Mouse (Mus musculus): ENCODE data around the gene Dnajb13. TPM values are rescaled to one million over a fixed set of nuclear protein-coding genes. Genes with fewer than 3 reads are reported as not detected.

Gene Dnajb13
- polyA plus RNA-seq, 1 experiment from 2014 or later, result 4.7 TPM

DNA sequence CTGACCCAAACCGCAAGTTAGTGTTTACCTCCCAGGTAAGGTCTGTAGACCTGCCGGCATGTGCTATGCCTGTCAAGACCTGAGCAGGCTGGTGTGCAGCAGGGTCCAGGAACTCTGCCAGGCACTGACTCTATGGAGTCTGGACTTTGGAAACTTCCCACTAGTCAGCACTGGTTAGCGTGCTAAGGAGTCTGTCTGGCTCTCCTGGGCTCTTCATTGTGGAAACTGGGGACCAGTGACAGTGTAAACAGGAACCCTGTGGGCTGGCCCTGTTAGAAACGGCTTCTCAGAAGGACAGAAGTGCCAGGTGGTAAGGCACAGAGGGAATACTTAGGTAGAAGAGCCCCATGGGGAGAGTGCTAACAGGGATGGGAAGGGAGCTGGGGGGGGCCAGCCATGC is 49.5 kb downstream of the Dnajb13 start:
- Histone ChIP-seq H3K9ac (ENCODE audit: low read depth, low read length) (no peak overlapping the region), H3K4me1 (ENCODE audit: control insufficient read depth, insufficient read depth, low read length) (no peaks in the 10 kb centered on the region), H3K9me3 (ENCODE audit: control insufficient read depth, low read length) (no peaks in the 10 kb centered on the region), H3K4me2 (ENCODE audit: low read depth, low read length) (0 out of 2 replicates have a peak overlapping the region, but pooled peaks have one; percentile 5), H3K27ac (replicated peaks; ENCODE audit: low read depth, low read length) (peak overlapping the region; percentile 59), H3K4me3 (ENCODE audit: low read depth, low read length) (no peak overlapping the region), H3K36me3 (ENCODE audit: control insufficient read depth, insufficient read depth, low read length) (peaks cover 40% of the 10 kb centered on the region), H3K27me3 (replicated peaks; ENCODE audit: control insufficient read depth, insufficient read depth, low read length) (no peaks in the 10 kb centered on the region)
- ATAC-seq (ENCODE audit: low read depth) (peak; percentile 64), DNase-seq (ENCODE audit: low spot score) (peak; percentile 29)
- WGBS, result 75% methylated on average over 4 of the region's 4 CpGs

DNA sequence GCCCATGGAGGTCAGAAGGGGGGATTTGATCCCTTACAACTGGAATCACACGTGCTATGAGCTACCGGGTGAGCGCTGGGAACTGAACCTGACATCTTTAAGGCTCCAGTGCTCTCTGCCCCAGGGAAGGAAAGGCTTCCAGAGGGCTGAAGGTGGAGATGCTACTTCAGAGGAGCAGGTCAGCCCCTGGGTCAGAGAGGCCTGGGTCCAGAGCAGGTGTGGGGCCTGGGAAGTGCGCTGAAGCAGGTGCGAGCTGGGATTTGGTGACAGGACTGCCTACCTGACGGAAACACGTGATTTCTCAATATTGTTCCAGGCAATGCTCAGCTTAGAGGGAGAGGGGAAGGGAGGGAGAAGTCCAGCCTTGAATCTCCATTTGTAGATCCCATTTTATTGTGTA is 50.5 kb downstream of the Dnajb13 start:
- no peak for ATAC-seq (ENCODE audit: low read depth)
- no peak overlapping the region for H3K4me3 ChIP-seq (ENCODE audit: low read depth, low read length)
- no peak for DNase-seq (ENCODE audit: low spot score)
- H3K9ac ChIP-seq (ENCODE audit: low read depth, low read length), result no peak overlapping the region
- H3K4me2 ChIP-seq (ENCODE audit: low read depth, low read length), result no peak overlapping the region
- no peaks in the 10 kb centered on the region for H3K9me3 ChIP-seq (ENCODE audit: control insufficient read depth, low read length)
- WGBS, result 87% methylated on average over 7 of the region's 7 CpGs
- no peaks in the 10 kb centered on the region for H3K27me3 ChIP-seq (replicated peaks; ENCODE audit: control insufficient read depth, insufficient read depth, low read length)
- no peaks in the 10 kb centered on the region for H3K4me1 ChIP-seq (ENCODE audit: control insufficient read depth, insufficient read depth, low read length)
- H3K27ac ChIP-seq (replicated peaks; ENCODE audit: low read depth, low read length), result no peak overlapping the region
- H3K36me3 ChIP-seq (ENCODE audit: control insufficient read depth, insufficient read depth, low read length), result peaks cover 41% of the 10 kb centered on the region

DNA sequence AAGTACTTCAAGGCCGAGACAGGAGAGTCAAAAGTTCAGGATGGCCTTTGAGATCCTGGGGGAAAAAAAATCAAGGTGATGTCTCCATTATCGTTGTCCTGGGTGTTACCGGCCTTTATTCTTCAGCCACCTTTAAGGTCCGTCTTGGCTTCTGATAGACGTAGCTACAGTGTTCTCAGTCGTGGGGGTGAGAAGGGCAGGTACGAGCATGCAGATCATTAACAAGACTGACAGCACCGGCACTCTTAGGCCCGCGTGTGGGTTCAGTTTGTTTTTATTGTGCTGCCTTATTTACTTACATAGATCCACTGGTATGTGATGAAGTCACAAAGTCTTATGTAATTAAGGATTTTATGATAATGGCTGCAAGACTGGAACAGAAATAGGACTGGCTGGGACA is 51.0 kb downstream of the Dnajb13 start:
- no peaks in the 10 kb centered on the region for H3K9me3 ChIP-seq (ENCODE audit: control insufficient read depth, low read length)
- WGBS, result 69% methylated on average over 10 of the region's 10 CpGs
- DNase-seq (ENCODE audit: low spot score) (no peak), ATAC-seq (ENCODE audit: low read depth) (no peak)
- no peaks in the 10 kb centered on the region for H3K4me1 ChIP-seq (ENCODE audit: control insufficient read depth, insufficient read depth, low read length)
- H3K27ac ChIP-seq (replicated peaks; ENCODE audit: low read depth, low read length), result no peak overlapping the region
- H3K4me2 ChIP-seq (ENCODE audit: low read depth, low read length), result no peak overlapping the region
- no peak overlapping the region for H3K9ac ChIP-seq (ENCODE audit: low read depth, low read length)
- H3K36me3 ChIP-seq (ENCODE audit: control insufficient read depth, insufficient read depth, low read length), result peaks cover 40% of the 10 kb centered on the region; the same call in 1 of the 2 replicates
- H3K4me3 ChIP-seq (ENCODE audit: low read depth, low read length), result no peak overlapping the region
- H3K27me3 ChIP-seq (replicated peaks; ENCODE audit: control insufficient read depth, insufficient read depth, low read length), result no peaks in the 10 kb centered on the region

DNA sequence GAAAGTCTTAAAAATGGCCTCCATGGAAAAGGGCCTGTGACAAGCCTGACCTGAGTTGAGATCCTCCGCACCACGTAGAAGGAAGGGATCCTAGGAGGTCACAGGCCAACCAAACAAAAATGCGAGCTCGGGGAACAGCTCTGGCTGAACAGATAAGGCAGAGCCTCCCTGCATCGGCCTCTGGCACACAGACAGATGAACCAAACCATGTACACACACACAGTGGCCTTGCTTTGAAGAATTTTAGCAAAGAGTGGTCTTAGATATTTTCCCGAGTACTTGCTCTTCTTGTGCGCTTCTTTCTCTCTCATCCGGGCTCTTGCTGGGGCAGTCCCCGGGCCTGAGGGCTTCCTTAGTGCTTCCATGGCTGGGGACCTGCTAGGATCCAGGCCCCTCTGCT is 51.6 kb downstream of the Dnajb13 start:
- Histone ChIP-seq H3K36me3 (ENCODE audit: control insufficient read depth, insufficient read depth, low read length) (peaks cover 43% of the 10 kb centered on the region), H3K4me2 (ENCODE audit: low read depth, low read length) (no peak overlapping the region), H3K9me3 (ENCODE audit: control insufficient read depth, low read length) (no peaks in the 10 kb centered on the region), H3K4me1 (ENCODE audit: control insufficient read depth, insufficient read depth, low read length) (no peaks in the 10 kb centered on the region), H3K9ac (ENCODE audit: low read depth, low read length) (no peak overlapping the region), H3K27me3 (replicated peaks; ENCODE audit: control insufficient read depth, insufficient read depth, low read length) (no peaks in the 10 kb centered on the region), H3K27ac (replicated peaks; ENCODE audit: low read depth, low read length) (no peak overlapping the region), H3K4me3 (ENCODE audit: low read depth, low read length) (no peak overlapping the region)
- 74% methylated on average over 9 of the region's 9 CpGs for WGBS
- ATAC-seq (ENCODE audit: low read depth), result no peak
- no peak for DNase-seq (ENCODE audit: low spot score)

DNA sequence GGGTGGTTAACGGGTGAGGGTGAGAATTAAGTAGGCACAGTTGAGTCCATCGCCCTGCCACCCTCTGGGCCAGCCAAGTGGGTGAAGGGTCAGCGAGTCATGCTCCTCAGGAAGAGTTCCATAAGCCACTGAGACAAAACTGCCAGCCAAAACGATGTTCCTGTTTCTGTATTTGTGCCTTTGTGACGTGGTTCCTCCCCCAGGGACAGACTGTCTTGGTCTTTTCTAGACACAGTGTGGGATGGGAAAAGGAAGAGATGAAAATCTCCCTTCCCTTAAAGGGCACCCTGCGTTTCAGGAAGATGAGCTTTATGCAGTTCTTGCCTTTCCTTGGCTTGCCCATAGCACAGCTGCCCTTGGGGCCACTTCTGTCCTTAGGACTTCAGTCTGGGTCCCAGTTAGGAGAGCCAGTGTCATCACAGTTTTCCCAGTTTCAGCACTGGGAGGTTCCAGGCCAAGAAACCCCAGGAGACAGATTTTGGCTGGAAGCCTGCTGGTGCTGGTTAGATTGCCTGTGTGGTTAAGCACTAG is 53.1 kb downstream of the Dnajb13 start:
- Histone ChIP-seq H3K9ac (ENCODE audit: low read depth, low read length) (no peak overlapping the region), H3K36me3 (ENCODE audit: control insufficient read depth, insufficient read depth, low read length) (peaks cover 58% of the 10 kb centered on the region), H3K4me2 (ENCODE audit: low read depth, low read length) (no peak overlapping the region), H3K27me3 (replicated peaks; ENCODE audit: control insufficient read depth, insufficient read depth, low read length) (no peaks in the 10 kb centered on the region), H3K27ac (replicated peaks; ENCODE audit: low read depth, low read length) (no peak overlapping the region), H3K4me3 (ENCODE audit: low read depth, low read length) (no peak overlapping the region), H3K9me3 (ENCODE audit: control insufficient read depth, low read length) (no peaks in the 10 kb centered on the region), H3K4me1 (ENCODE audit: control insufficient read depth, insufficient read depth, low read length) (no peaks in the 10 kb centered on the region)
- WGBS, result 80% methylated on average over 6 of the region's 6 CpGs
- ATAC-seq (ENCODE audit: low read depth) (no peak), DNase-seq (ENCODE audit: low spot score) (peak; percentile 25)

DNA sequence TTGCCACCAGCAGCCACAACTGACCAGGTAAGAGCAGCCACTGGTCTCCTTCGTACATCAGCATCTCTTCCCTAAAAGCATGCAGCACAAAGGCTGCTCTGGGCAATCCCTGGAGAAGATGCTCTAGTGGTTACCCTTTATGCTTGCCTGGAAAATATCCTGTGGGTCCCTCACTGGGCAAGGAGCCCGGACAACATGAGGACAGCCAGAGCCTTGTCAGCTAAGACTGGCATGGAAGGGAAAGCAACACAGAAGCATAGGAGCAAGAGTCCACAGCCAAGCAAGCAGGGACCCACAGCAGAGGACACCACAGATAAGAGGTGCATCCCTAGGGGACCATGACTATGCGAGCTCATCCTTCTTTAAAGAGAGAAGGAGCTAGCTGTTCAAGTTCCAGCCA is 54.9 kb downstream of the Dnajb13 start:
- DNase-seq (ENCODE audit: low spot score) (no peak), ATAC-seq (ENCODE audit: low read depth) (no peak)
- peaks cover 75% of the 10 kb centered on the region for H3K36me3 ChIP-seq (ENCODE audit: control insufficient read depth, insufficient read depth, low read length)
- H3K9me3 ChIP-seq (ENCODE audit: control insufficient read depth, low read length), result no peaks in the 10 kb centered on the region
- H3K4me1 ChIP-seq (ENCODE audit: control insufficient read depth, insufficient read depth, low read length), result no peaks in the 10 kb centered on the region
- no peak overlapping the region for H3K9ac ChIP-seq (ENCODE audit: low read depth, low read length)
- no peak overlapping the region for H3K4me2 ChIP-seq (ENCODE audit: low read depth, low read length)
- whole genome bisulfite sequencing, result 94% methylated on average over 3 of the region's 3 CpGs
- H3K27me3 ChIP-seq (replicated peaks; ENCODE audit: control insufficient read depth, insufficient read depth, low read length), result no peaks in the 10 kb centered on the region
- no peak overlapping the region for H3K27ac ChIP-seq (replicated peaks; ENCODE audit: low read depth, low read length)
- H3K4me3 ChIP-seq (ENCODE audit: low read depth, low read length), result no peak overlapping the region

DNA sequence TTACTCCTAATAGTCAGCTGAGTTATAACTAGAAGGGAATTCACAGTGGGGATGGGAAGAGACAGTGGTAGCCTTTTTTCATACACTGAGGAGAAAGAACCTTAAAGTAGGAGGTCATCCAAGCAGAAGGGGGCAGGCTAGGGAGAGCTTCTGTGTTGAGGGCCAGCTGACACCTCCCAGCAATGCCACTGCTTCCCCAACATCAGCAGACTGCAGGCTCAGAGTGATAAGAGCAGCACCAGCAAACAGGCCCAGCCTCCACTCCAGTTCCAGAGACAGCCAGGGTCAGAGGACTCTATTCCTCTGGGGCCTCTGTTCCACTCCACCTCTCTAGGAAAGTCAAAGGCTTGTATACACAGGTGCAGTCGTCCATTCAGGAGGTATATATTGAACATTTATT is 56.6 kb downstream of the Dnajb13 start:
- Histone ChIP-seq H3K9ac (ENCODE audit: low read depth, low read length) (no peak overlapping the region), H3K36me3 (ENCODE audit: control insufficient read depth, insufficient read depth, low read length) (peaks cover 80% of the 10 kb centered on the region)
- no peak for ATAC-seq (ENCODE audit: low read depth)

More for the DNA sequence above, 56.6 kb downstream of the Dnajb13 start:
- Histone ChIP-seq H3K4me3 (ENCODE audit: low read depth, low read length) (no peak overlapping the region), H3K4me2 (ENCODE audit: low read depth, low read length) (no peak overlapping the region), H3K27ac (replicated peaks; ENCODE audit: low read depth, low read length) (no peak overlapping the region), H3K4me1 (ENCODE audit: control insufficient read depth, insufficient read depth, low read length) (no peaks in the 10 kb centered on the region), H3K27me3 (replicated peaks; ENCODE audit: control insufficient read depth, insufficient read depth, low read length) (no peaks in the 10 kb centered on the region), H3K9me3 (ENCODE audit: control insufficient read depth, low read length) (no peaks in the 10 kb centered on the region)
- WGBS, result 62% methylated on average over 1 of the region's 1 CpGs
- DNase-seq (ENCODE audit: low spot score), result no peak

Other genes with a start within 250 kb of the Dnajb13 start
- 24.5 and 26.0 TPM in 2 replicates for gene P4ha3, start 229.4 kb downstream of the Dnajb13 start, polyA plus RNA-seq (2014; fragmentation: Nextera tagmentation; extraction: Ambion mirVana)
- 21.7 and 25.3 TPM in 2 replicates for gene C2cd3, start 142.7 kb downstream of the Dnajb13 start, polyA plus RNA-seq (2014; fragmentation: Nextera tagmentation; extraction: Ambion mirVana)
- 49.4 and 53.3 TPM in 2 replicates for gene Ppme1, start 142.7 kb downstream of the Dnajb13 start, polyA plus RNA-seq (2014; fragmentation: Nextera tagmentation; extraction: Ambion mirVana)
- gene Ucp3, start 42.0 kb downstream of the Dnajb13 start, polyA plus RNA-seq (2014; fragmentation: Nextera tagmentation; extraction: Ambion mirVana), result 0.20 and 0.24 TPM in 2 replicates
- gene Ucp2, start 21.6 kb downstream of the Dnajb13 start, polyA plus RNA-seq (2014; fragmentation: Nextera tagmentation; extraction: Ambion mirVana), result 152 and 172 TPM in 2 replicates
- gene Coa4, start 22.1 kb upstream of the Dnajb13 start, polyA plus RNA-seq (2014; fragmentation: Nextera tagmentation; extraction: Ambion mirVana), result 17.6 and 22.1 TPM in 2 replicates
- 130 and 136 TPM in 2 replicates for gene Rab6a, start 92.5 kb upstream of the Dnajb13 start, polyA plus RNA-seq (2014; fragmentation: Nextera tagmentation; extraction: Ambion mirVana)
- 82.1 and 84.5 TPM in 2 replicates for gene Mrpl48, start 93.3 kb upstream of the Dnajb13 start, polyA plus RNA-seq (2014; fragmentation: Nextera tagmentation; extraction: Ambion mirVana)
- 12.3 and 12.6 TPM in 2 replicates for gene Plekhb1, start 147.5 kb upstream of the Dnajb13 start, polyA plus RNA-seq (2014; fragmentation: Nextera tagmentation; extraction: Ambion mirVana)
- 42.3 and 44.6 TPM in 2 replicates for gene Fam168a, start 191.7 kb upstream of the Dnajb13 start, polyA plus RNA-seq (2014; fragmentation: Nextera tagmentation; extraction: Ambion mirVana)

Measured in embryonic facial prominence, embryonic 14.5 days (tissue).